Mouse (Mus musculus) urinary bladder, postnatal 10 days (tissue): ENCODE results near the gene Acvr2a.
"Not testable (repeated sequence)": the region's sequence is repeated elsewhere in the genome, so short reads cannot be mapped to it uniquely, and the experiment has no call there.

Source experiments
- DNase-seq: peaks from one replicate; pipeline ENCODE4 v3.0.0; 2022; ENCODE audit warnings: low spot score

Acvr2a gene

GRCm38 (mm10) chr2:48813371-48814222 lies at the start of gene Acvr2a:
TSS of gene Acvr2a (plus strand) at chr2:48814109.
- DNase-seq, result peak; percentile 61

DNA sequence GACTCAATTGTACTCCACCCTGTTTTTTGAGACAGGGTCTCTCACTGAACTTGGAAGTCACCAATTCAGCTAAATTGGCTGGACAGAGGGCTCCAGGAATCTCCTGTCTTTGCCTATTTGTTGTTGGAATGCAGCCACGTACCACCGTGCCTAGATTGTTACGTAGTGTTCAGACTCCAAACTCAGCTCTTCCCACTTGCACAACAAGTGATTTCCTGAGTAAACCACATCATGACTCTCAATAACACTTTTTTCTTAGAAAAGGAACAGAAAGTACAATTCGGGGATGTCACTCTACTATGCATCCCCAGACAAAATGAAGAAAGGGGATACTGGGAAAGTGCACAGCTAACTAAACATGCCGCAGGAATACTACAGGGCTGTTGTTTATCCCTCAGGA lies 47.4 kb upstream of the Acvr2a start:
- DNase-seq, result no peak

GRCm38 (mm10) chr2:48767778-48768177 lies 46.1 kb upstream of the Acvr2a start:
- no peak for DNase-seq

GRCm38 (mm10) chr2:48768219-48768618 lies 45.7 kb upstream of the Acvr2a start:
- DNase-seq, result no peak

DNA sequence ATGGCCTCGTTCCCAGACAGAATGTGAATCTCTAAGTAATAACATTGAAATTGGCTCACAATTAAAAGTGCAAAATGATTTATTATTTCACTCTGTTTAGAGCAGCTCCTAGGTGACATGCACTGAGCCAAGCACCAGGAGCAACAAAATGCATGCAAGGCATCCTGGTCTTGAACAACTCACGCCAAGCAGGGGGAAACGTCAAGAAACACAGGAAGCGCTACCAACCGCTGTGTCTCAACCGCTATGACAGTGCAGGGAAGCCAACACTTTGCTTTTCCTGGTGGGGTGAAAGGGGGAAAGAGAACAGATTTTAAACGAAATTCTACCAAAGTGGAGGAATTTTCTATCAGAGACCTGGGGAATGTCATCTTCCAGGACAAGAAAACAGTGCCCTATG lies 43.8 kb upstream of the Acvr2a start:
- DNase-seq, result no peak

- DNase-seq, result no peak
These were observed 43.3 kb upstream of the Acvr2a start for GRCm38 (mm10) chr2:48770634-48771033.

GRCm38 (mm10) chr2:48775281-48775680 lies 38.6 kb upstream of the Acvr2a start:
- DNase-seq, result no peak

DNA sequence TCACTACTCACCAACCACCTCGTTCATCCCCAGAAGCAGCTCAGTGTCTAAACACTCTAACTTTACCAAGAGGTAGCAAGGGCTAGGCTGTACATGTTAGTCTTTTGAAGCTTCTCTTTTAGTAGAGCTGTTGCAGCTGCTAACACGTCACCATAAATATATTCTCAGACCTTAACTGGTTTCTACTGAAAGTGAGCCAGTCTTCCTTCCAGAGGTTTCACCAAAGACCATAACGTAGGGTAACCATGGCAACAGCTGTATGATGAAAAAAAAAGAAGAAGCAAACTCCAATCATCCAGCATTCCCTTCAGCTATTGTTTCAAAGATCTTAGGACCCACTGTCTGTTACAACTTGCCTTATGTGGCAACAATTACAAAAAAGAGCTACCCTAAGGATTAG lies 25.0 kb upstream of the Acvr2a start:
- no peak for DNase-seq

DNA sequence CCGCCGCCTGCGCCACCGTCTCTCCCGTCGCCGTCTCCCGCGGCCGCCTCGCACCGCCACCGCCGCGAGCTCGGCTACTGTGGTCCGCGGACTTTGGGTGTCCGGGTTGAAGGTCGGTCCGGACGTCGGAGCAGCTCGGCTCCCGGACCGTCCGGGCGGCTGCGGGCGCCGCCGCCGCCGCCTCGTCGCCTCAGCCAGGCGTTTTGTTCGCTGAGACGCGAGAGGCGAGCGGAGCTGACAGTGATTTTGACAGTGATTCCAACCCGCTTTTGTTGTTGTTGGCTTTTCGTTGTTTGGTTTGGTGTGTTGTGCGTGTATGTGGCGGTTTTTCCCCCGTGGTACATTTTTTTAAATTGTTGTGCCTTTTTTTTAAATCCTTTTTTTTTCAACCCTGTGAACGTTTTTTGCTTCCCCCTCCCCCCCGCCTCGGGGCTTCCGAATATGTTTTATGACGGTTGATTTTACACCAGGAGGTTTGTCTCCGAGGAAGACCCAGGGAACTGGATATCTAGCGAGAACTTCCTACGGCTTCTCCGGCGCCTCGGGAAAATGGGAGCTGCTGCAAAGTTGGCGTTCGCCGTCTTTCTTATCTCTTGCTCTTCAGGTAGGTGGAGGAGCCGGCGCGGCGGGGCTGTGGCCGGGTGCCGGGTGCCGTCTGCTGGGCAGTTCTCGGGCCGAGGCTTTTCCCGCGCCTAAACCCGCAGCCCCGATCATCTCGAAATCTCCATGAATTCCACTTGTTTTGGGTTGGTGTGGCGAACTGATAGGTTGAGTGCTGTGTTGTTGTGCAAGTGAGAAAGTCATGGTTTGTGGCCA lies 522 bp downstream of the Acvr2a start:
- peak; percentile 13 for DNase-seq

DNA sequence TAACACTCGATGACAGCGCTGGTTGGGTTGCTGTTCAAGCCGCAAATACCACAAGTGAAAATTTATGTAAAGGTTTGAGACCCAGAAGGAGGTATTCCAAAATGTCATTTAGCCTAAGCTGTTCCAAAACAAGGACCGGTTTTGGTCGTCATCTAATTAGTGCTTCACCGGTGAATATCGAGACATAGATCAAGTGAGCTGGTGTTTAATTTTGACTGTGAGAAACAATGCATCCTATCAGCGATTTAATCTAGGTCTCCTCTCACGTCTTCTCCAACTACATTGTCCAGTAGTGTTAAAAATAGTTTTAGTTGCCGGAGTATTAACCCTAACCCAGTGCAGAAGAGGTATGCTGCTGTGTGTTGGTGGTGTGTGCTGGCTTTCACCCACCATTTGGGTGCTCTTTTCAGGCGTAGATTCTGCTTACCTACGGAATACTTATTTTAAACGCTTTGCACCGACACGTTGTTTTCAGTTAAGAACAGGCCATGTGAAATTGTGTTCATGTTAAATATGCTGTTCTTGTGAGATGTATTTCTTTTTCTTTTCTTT lies 1.2 kb downstream of the Acvr2a start:
- DNase-seq, result no peak

DNA sequence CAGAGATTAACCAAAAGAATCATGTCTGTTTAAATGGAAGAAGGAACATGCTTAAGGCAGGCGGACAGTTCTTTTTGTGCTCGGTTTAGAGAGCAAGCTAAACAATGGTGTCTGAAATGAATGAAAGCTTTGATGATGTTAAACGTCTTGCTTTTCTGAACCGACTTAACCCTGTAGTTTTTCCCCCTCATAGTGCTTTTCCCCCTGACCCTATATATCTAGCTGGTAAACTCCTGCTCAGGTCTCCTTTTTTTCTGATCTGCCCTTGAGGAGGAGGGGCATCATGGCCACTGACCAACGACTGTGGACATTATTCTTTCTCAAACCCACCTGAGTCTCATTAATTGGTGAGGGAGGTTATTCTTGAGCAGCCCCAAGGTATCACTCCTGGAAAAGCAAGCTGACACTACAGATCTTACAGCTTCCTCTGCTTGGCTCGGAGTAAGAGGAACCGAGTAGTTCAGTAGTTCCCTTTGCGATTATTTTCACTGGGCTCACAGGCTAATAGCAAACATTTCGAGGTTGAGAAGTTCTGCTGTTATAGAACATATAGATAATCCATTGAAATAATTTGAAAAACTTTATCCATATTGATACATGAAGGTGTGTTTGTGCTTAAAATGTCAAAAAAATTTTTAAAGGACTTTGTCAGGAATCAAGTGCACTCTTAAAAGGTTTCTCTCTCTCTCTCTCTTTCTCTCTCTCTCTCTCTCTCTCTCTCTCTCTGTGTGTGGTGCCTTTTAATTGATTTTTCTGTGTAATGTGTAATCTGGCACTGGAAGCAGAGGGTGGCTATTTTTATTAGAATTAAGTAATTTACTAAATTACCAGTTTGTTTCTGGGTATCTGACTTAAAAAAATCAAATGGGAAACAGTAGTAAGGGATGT lies 2.5 kb downstream of the Acvr2a start:
- DNase-seq, result no peak

DNA sequence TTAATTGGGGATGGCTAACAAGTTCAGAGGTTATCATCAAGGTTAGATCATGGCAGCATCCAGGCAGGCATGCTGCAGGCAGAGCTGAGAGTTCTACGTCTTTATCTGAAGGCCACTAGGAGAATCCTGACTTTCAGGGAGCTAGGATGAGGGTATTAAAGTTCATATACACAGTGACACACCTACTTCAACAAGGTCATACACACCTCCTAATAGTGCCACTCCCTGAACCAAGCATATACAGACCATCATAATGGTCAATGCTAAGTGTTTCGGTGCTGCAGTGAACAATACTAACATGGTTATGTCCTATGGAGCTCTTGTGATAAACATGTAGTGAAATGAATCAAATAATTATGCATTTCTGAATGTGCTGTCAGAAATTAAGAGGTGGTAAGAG lies 12.0 kb downstream of the Acvr2a start:
- DNase-seq, result no peak

DNA sequence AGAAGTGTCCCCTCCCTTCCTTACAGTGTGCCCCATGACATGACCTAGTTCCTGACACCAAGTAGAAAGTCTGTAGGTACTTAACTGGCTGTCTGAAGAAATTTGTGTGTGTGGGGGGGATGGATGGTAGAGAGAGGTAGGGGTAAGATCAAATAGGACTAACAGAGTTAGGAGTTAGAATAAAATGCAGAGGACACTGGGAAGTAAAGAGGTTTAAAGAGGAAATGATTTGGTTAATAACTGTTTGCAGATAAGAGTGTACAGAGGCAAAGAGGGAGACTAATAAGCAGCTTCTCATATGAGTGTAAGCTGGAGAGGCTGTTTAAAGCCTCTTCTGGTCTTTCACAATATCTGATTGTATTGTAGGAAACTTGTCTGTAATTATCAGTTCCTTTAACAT lies 12.5 kb downstream of the Acvr2a start:
- no peak for DNase-seq

DNA sequence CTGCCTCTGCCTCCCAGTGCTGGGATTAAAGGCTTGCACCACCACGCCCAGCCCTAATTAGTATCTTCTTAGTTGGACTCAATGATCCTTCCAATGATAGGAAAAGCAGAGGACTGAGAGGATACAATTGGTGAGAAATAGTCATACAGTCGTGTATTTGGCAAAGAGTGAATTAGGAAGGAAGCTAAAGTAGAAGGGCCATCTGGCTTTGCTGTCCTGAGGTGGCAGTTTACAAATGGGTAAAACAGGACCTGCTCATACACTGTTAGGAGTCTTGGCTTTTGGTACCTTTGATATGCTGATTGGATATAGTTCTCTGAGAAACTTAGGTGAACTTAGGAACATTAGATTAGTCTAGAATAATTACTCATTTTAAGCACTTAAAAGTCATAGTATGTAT lies 16.6 kb downstream of the Acvr2a start:
- DNase-seq, result no peak

- no peak for DNase-seq
These were observed 18.4 kb downstream of the Acvr2a start for GRCm38 (mm10) chr2:48832305-48832704.

DNA sequence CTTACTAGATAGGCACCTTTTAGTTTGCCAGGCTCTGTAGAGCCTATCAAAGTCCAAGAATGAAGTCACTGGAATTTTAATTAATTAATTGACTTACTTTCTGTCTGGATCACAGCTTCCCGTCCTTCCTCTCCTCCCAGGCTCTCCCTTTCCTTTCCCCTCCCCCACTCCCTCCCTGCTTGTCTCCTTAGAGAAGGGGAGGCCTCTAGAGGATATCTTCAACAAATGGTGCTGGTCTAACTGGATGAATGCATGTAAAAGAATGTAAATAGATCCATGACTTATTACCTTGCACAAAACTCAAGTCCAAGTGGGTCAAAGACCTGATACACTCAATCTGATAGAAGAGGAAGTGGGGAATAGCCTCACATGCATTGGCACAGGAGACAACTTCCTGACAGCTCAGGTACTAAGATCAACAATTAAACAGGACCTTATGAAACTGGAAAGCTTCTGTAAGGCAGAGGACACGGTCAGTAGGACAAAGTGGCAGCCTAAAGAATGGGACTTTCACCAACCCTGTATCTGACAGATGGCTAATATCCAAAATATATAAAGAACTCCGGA lies 20.1 kb downstream of the Acvr2a start:
- no peak for DNase-seq

DNA sequence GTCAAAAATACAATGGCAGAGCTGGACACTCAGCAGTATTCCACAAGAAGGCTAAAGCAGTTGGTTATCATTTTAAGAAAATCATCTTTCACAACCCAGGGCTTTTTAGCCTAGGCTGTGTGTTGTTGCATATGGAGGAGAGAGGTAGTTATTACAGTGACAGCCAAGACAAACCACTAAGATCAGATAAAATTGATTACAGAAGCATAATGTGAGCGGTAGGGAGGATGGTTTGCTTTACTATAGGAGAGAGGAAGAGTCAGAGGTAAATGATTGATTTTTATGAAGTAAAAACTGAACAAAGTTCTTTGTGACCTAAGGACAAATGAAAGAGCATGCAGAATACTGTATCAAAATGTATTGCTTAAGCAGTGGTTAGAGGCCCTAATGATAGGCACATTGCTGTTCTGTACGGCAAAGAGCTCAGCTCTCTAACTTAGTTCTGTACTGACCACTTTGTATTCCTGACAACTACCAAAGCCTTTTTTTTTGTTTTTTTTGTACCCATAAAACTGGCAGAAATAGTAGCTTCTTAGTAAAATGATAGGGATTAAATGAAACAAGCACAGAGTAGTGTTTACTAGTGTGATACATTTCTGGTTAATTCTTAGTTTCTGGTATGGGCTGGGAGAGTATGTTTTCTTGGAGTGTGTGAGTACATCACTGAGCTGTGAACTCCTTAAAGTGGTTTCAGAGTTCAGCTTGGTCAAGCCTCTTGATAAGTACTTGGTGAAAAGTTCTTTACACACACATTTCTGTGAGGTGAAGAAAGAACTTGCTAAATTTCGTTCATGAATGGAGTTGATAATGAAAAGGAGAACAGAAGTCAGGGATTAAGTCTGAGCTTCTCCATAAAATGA lies 27.9 kb downstream of the Acvr2a start:
- DNase-seq, result no peak

GRCm38 (mm10) chr2:48846689-48847398 lies 32.9 kb downstream of the Acvr2a start:
- DNase-seq, result no peak

DNA sequence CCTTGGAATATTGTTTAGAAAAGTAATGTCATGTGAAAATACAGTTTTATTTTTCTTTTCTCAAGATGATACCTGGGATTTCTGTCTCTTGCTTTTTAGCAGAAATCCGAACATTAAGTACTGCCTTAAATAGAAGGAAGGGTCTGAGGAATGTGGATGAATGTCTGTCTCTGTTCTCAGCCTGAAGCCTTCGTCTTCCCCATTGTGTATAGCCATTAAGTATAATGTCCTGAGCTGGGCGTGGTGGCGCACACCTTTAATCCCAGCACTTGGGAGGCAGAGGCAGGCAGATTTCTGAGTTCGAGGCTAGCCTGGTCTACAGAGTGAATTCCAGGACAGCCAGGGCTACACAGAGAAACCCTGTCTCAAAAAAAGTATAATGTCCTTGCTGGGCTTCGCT lies 51.7 kb downstream of the Acvr2a start:
- DNase-seq, result not testable (repeated sequence)
